Mouse (Mus musculus) ES-CJ7 (cell line): ENCODE measurements around the gene 1700022I11Rik.

Experiments
- DNase-seq: peaks from one replicate; pipeline ENCODE4 v3.0.0; 2011; ENCODE audit warnings: low read depth, low spot score

Gene 1700022I11Rik

GRCm38 (mm10) chr4:43000141-43000986 lies 31.0 kb downstream of the 1700022I11Rik start, which contains the start of gene Vcp:
Gene Vcp (minus strand): TSS chr4:43000507.
- peak; percentile 99 for DNase-seq

GRCm38 (mm10) chr4:43001272-43001671 lies 31.9 kb downstream of the 1700022I11Rik start:
- no peak for DNase-seq

GRCm38 (mm10) chr4:43002756-43003439 lies 33.5 kb downstream of the 1700022I11Rik start:
- DNase-seq: peak; percentile 40

GRCm38 (mm10) chr4:43004951-43005350 lies 35.5 kb downstream of the 1700022I11Rik start:
- no peak for DNase-seq

- DNase-seq: peak; percentile 83
Observed at GRCm38 (mm10) chr4:43005765-43006164, 36.4 kb downstream of the 1700022I11Rik start.

- peak; percentile 87 for DNase-seq
Observed at GRCm38 (mm10) chr4:43010161-43011038, 41.0 kb downstream of the 1700022I11Rik start, which contains the start of gene Fancg. Gene Fancg (minus strand): TSS chr4:43010506.

- DNase-seq: no peak
Observed at GRCm38 (mm10) chr4:43012091-43012490, 42.7 kb downstream of the 1700022I11Rik start.

- DNase-seq: no peak
Observed at GRCm38 (mm10) chr4:43018156-43018555, 48.8 kb downstream of the 1700022I11Rik start.

GRCm38 (mm10) chr4:43019176-43019575 lies 49.8 kb downstream of the 1700022I11Rik start:
- DNase-seq: no peak

GRCm38 (mm10) chr4:43019641-43020465 lies 50.4 kb downstream of the 1700022I11Rik start:
- no peak for DNase-seq

- peak; percentile 45 for DNase-seq
Observed at GRCm38 (mm10) chr4:43020876-43021275, 51.5 kb downstream of the 1700022I11Rik start.

- DNase-seq: peak; percentile 74
Observed at GRCm38 (mm10) chr4:43021341-43021740, 51.9 kb downstream of the 1700022I11Rik start.

- DNase-seq: no peak
Observed at GRCm38 (mm10) chr4:43024673-43025072, 55.3 kb downstream of the 1700022I11Rik start.

- peak; percentile 91 for DNase-seq
Observed at GRCm38 (mm10) chr4:43025084-43025960, 55.9 kb downstream of the 1700022I11Rik start, which contains the start of gene Pigo. Gene Pigo (minus strand): TSS chr4:43025819.

- DNase-seq: no peak
Observed at GRCm38 (mm10) chr4:43029121-43029520, 59.7 kb downstream of the 1700022I11Rik start.

- no peak for DNase-seq
Observed at GRCm38 (mm10) chr4:43029749-43030148, 60.3 kb downstream of the 1700022I11Rik start.

GRCm38 (mm10) chr4:43030352-43030751 lies 60.9 kb downstream of the 1700022I11Rik start:
- no peak for DNase-seq

GRCm38 (mm10) chr4:43030780-43031230 lies 61.4 kb downstream of the 1700022I11Rik start:
- DNase-seq: peak; percentile 74

GRCm38 (mm10) chr4:43031237-43031995 lies 62.0 kb downstream of the 1700022I11Rik start, which contains the start of gene Stoml2:
Gene Stoml2 (minus strand): TSS chr4:43031710.
- DNase-seq: peak; percentile 97
